Mouse (Mus musculus): ENCODE data around the gene 1700037H04Rik. TPM values are rescaled to one million over a fixed set of nuclear protein-coding genes. Genes with fewer than 3 reads are reported as not detected.

1700037H04Rik gene
- polyA plus RNA-seq, 1 experiment, result 75.2 TPM

GRCm38 (mm10) chr2:131128636-131129157, 31.2 kb downstream of the 1700037H04Rik start:
- Histone ChIP-seq H3K4me2 (ENCODE audit: low read depth) (no peak overlapping the region), H3K36me3 (ENCODE audit: control insufficient read depth, insufficient read depth) (no peaks in the 10 kb centered on the region), H3K79me2 (ENCODE audit: control insufficient read depth, insufficient read depth) (no peaks in the 10 kb centered on the region), H3K27me3 (ENCODE audit: control insufficient read depth, insufficient read depth, insufficient read length) (no peaks in the 10 kb centered on the region), H3ac (ENCODE audit: control insufficient read depth, insufficient read length) (no peak overlapping the region), H3K4me3 (no peak overlapping the region)
- TF ChIP-seq CEBPB (IDR thresholded peaks at IDR 0.05; ENCODE audit: insufficient read depth, poor library complexity, severe bottlenecking) (no peak), MAX (IDR thresholded peaks at IDR 0.05; ENCODE audit: low read depth) (no peak), E2F4 (IDR thresholded peaks at IDR 0.05; ENCODE audit: insufficient read depth) (no peak), POLR2A (IDR thresholded peaks at IDR 0.05; ENCODE audit: insufficient read length, low read depth) (no peak)

DNA sequence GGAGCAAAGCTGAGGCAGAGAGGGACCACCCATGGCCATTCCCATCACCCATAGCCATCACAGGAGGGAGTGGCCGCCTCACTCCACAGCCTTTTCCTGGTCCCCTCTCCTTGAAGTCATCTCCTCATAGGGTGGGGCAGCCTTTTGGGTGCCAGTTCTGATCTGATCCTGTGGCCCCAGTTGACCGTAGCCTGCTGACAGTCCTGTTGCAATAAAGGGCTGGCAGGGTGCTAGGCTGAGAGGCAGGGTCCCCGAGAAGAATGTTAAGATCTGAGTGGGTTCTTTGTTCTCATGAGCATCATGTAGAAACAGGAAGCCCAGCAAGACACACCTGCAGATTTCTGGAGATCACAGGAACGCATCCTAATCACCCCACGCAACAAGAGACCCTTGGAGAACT, 31.7 kb downstream of the 1700037H04Rik start:
- no peaks in the 10 kb centered on the region for H3K27me3 ChIP-seq (ENCODE audit: control insufficient read depth, insufficient read depth, insufficient read length)
- peak overlapping the region; percentile 8 for H3K4me3 ChIP-seq
- no peak overlapping the region for H3ac ChIP-seq (ENCODE audit: control insufficient read depth, insufficient read length)
- H3K4me2 ChIP-seq (ENCODE audit: low read depth), result peak overlapping the region; percentile 56
- no peaks in the 10 kb centered on the region for H3K36me3 ChIP-seq (ENCODE audit: control insufficient read depth, insufficient read depth)
- H3K79me2 ChIP-seq (ENCODE audit: control insufficient read depth, insufficient read depth), result no peaks in the 10 kb centered on the region
- TF ChIP-seq TCF12 (IDR thresholded peaks at IDR 0.05; ENCODE audit: insufficient read depth, poor library complexity, severe bottlenecking) (no peak), POLR2AphosphoS2 (IDR thresholded peaks at IDR 0.05; ENCODE audit: insufficient read length, low read depth) (no peak), MAX (IDR thresholded peaks at IDR 0.05; ENCODE audit: low read depth) (no peak), REST (IDR thresholded peaks at IDR 0.05; ENCODE audit: insufficient read depth, insufficient read length) (no peak), SRF (IDR thresholded peaks at IDR 0.05; ENCODE audit: control insufficient read depth, insufficient read length, low read depth) (no peak), USF1 (IDR thresholded peaks at IDR 0.05; ENCODE audit: low read depth) (no peak)

GRCm38 (mm10) chr2:131127161-131127730, 32.6 kb downstream of the 1700037H04Rik start, which contains the start of gene Hspa12b:
TSS of gene Hspa12b (plus strand) at chr2:131127280.
- TF ChIP-seq POLR2AphosphoS2 (IDR thresholded peaks at IDR 0.05; ENCODE audit: insufficient read length, low read depth) (no peak), POLR2A (IDR thresholded peaks at IDR 0.05; ENCODE audit: insufficient read length, low read depth) (peak; percentile 26)
- Histone ChIP-seq H3K27me3 (ENCODE audit: control insufficient read depth, insufficient read depth, insufficient read length) (no peaks in the 10 kb centered on the region), H3ac (ENCODE audit: control insufficient read depth, insufficient read length) (no peak within 1 kb of the TSS), H3K36me3 (ENCODE audit: control insufficient read depth, insufficient read depth) (no peaks in the 10 kb centered on the region), H3K79me2 (ENCODE audit: control insufficient read depth, insufficient read depth) (no peaks in the 10 kb centered on the region), H3K4me2 (ENCODE audit: low read depth) (peak within 1 kb of the TSS; percentile 56), H3K4me3 (peak within 1 kb of the TSS; percentile 8)

DNA sequence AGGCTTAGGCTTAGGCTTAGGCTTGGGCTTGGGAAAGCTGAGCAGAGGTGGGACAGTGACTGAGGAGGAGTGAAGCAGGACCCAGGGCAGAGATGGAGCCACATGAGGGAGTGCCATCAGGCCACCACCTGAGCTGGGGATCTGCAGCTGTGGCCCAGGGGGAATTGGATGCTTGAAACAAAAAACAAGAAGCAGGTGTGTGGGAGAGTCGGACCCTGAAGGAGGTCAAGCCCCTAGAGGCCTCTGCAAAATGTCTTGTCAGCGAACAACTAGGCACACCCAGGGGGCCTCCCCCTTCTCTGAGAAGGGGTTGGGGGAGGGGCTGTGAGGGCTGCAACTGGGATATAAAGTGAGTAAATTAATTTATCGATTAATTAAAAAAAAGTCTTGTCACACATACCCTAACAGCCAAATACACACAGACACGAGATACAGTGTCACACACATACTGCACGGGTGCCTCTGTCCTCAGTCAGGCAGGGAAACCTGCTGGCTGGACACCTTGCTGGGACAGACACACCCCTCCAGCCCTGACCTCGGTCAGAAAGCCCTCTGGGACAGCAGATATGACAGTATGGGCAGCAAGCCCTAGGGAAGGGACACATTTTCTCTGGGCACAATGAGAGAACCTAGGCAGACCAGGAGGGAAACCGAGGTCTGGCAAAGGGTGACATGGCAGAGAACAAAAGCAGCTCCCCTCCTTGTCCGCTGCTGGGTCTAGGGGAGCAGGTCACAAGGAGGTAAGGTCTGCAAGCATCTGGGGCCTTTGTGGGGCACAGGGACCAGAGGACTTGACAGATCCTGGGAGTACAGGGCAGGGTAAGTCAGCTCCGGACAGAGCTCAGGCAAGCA, 33.7 kb downstream of the 1700037H04Rik start:
- Histone ChIP-seq H3K4me3 (no peak overlapping the region), H3K4me2 (ENCODE audit: low read depth) (no peak overlapping the region), H3ac (ENCODE audit: control insufficient read depth, insufficient read length) (no peak overlapping the region), H3K27me3 (ENCODE audit: control insufficient read depth, insufficient read depth, insufficient read length) (no peaks in the 10 kb centered on the region), H3K79me2 (ENCODE audit: control insufficient read depth, insufficient read depth) (no peaks in the 10 kb centered on the region), H3K36me3 (ENCODE audit: control insufficient read depth, insufficient read depth) (no peaks in the 10 kb centered on the region)
- TF ChIP-seq MAX (IDR thresholded peaks at IDR 0.05; ENCODE audit: low read depth) (no peak), MYOD1 (IDR thresholded peaks at IDR 0.05; ENCODE audit: control insufficient read depth in 1 of 3, insufficient read length in 2 of 3, low read depth in 2 of 3) (no peak), TCF3 (IDR thresholded peaks at IDR 0.05; ENCODE audit: insufficient read length, low read depth) (no peak), REST (IDR thresholded peaks at IDR 0.05; ENCODE audit: insufficient read depth, insufficient read length) (no peak), POLR2A (IDR thresholded peaks at IDR 0.05; ENCODE audit: insufficient read length, low read depth) (no peak), TCF12 (IDR thresholded peaks at IDR 0.05; ENCODE audit: insufficient read depth, poor library complexity, severe bottlenecking) (no peak), USF1 (IDR thresholded peaks at IDR 0.05; ENCODE audit: low read depth) (no peak), MYOG (IDR thresholded peaks at IDR 0.05; ENCODE audit: control insufficient read depth in 1 of 3, insufficient read depth in 1 of 3, insufficient read length in 2 of 3, low read depth in 2 of 3) (no peak), E2F4 (IDR thresholded peaks at IDR 0.05; ENCODE audit: insufficient read depth) (no peak), CEBPB (IDR thresholded peaks at IDR 0.05; ENCODE audit: insufficient read depth, poor library complexity, severe bottlenecking) (no peak)

DNA sequence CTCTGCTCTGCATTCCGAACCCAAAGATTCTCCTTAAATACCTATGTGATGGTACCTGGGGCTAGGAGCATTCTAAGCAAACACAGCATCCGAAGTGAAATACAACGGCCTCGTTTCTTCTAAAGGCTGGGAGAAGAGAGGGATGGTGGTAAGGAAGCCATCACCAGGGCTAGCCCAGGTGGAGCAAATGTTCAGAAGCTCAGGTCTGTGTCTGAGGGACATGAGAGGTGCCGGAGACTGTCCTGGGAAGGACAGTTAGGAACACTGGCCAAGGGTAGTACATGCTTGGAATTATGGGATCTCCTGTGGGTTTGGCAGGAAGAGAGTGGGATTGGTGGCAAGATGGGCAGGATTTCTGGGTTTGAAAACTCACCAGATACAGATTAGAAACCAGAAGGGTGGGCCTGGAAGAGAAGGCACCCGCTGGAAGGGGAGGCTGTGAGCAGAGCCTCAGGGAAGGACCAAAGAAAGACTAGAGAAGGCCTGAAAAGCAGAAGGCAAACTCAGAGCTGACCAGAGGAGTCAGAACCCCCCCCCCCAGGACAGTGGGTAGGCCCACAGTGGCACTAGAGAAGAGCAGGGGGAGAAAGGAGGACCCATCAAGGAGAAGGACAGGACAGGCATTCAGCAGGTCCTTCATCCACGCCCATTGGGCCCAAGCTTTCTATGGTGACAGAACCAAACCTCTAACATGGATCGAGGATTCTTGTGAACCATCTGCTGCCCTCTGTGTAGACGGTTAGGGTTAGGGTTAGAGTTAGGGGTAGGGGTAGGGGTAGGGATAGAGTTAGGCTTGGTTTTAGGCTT, 34.5 kb downstream of the 1700037H04Rik start:
- H3ac ChIP-seq (ENCODE audit: control insufficient read depth, insufficient read length), result no peak overlapping the region
- no peak for TF ChIP-seq MAX (IDR thresholded peaks at IDR 0.05; ENCODE audit: low read depth)
- TF ChIP-seq TCF3 (IDR thresholded peaks at IDR 0.05; ENCODE audit: insufficient read length, low read depth), result no peak
- TF ChIP-seq SRF (IDR thresholded peaks at IDR 0.05; ENCODE audit: control insufficient read depth, insufficient read length, low read depth), result no peak
- TF ChIP-seq REST (IDR thresholded peaks at IDR 0.05; ENCODE audit: insufficient read depth, insufficient read length), result no peak
- TF ChIP-seq TCF12 (IDR thresholded peaks at IDR 0.05; ENCODE audit: insufficient read depth, poor library complexity, severe bottlenecking), result no peak
- TF ChIP-seq MYOD1 (IDR thresholded peaks at IDR 0.05; ENCODE audit: control insufficient read depth in 1 of 3, insufficient read length in 2 of 3, low read depth in 2 of 3), result no peak
- no peak for TF ChIP-seq E2F4 (IDR thresholded peaks at IDR 0.05; ENCODE audit: insufficient read depth)
- no peak for TF ChIP-seq CEBPB (IDR thresholded peaks at IDR 0.05; ENCODE audit: insufficient read depth, poor library complexity, severe bottlenecking)
- H3K36me3 ChIP-seq (ENCODE audit: control insufficient read depth, insufficient read depth), result no peaks in the 10 kb centered on the region
- H3K4me3 ChIP-seq, result no peak overlapping the region
- H3K4me2 ChIP-seq (ENCODE audit: low read depth), result no peak overlapping the region
- no peaks in the 10 kb centered on the region for H3K79me2 ChIP-seq (ENCODE audit: control insufficient read depth, insufficient read depth)
- no peaks in the 10 kb centered on the region for H3K27me3 ChIP-seq (ENCODE audit: control insufficient read depth, insufficient read depth, insufficient read length)

Data from myocyte (in vitro differentiated cells).